11 mouse cellular contexts compared by ENCODE assay signal in the genomic region with DNA sequence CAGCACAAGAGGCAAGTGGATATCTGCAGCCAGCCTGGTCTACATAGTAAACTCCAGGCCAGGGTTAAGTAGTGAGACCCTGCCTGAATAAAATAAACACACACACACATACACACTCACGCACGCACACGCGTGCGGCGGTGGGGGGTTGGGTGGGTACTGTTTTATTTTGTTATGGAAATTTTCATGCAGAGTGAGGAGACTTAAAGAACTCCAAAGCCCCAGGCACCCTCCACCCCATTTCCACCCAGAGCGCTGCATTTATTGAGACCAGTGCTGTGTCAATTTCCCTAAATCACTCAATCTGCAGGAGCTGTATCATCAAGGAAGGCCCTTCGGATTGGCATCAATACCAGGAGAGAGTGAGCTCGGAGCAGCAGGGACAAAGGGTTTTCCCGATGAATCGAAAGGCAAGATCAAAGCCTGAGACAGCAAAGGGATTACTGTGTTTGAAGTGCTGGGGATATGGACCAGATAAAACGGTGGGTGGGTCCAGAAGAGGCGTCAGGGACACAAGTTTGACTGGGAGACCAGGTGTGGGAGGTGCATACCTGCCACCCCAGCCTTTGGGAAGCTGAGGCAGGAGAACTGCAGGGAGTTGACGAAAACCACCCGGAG. TPM values are rescaled to one million over a fixed set of nuclear protein-coding genes. Genes with fewer than 3 reads are reported as not detected.
DNase-seq lines count a peak whose midpoint lies in the region; ATAC-seq lines count a peak whose summit lies in the region.
"Had no signal": no experiment of that assay in that cellular context is flagged by ENCODE, and none has a peak within 500 bp of the region (broad histone marks: within the 10 kb centered on the region; RNA-seq: fewer than 3 reads in every experiment).

No protein-coding gene starts in this region.

- peak overlapping the region; percentile 96; the same call in 1 of the 2 replicates for H3K4me2 ChIP-seq in kidney, embryonic 16.5 days (replicated peaks; ENCODE audit: low read depth, low read length)
- peak overlapping the region; percentile 81 for H3K4me2 ChIP-seq in embryonic facial prominence, embryonic 14.5 days (ENCODE audit: low read depth, low read length)
- peak overlapping the region; percentile 76 for H3K4me2 ChIP-seq in hindbrain, embryonic 16.5 days (ENCODE audit: low read length)
- H3K4me2 ChIP-seq in neural tube, embryonic 12.5 days (replicated peaks), result peak overlapping the region; percentile 79

- 28% methylated on average over 15 of the region's 15 CpGs for WGBS in kidney, embryonic 16.5 days
- WGBS in embryonic facial prominence, embryonic 14.5 days, result 22% methylated on average over 15 of the region's 15 CpGs
- WGBS in hindbrain, embryonic 16.5 days, result 10% methylated on average over 15 of the region's 15 CpGs
- 12% methylated on average over 15 of the region's 15 CpGs for WGBS in neural tube, embryonic 12.5 days

- H3K9ac ChIP-seq in kidney, embryonic 16.5 days (replicated peaks; ENCODE audit: low read length), result peak overlapping the region; percentile 50; the same call in 1 of the 2 replicates
- H3K9ac ChIP-seq in embryonic facial prominence, embryonic 14.5 days (ENCODE audit: low read depth, low read length), result 0 out of 2 replicates have a peak overlapping the region, but pooled peaks have one; percentile 40
- H3K9ac ChIP-seq in hindbrain, embryonic 16.5 days (ENCODE audit: low read depth, low read length), result peak overlapping the region; percentile 96; the same call in 1 of the 2 replicates
- H3K9ac ChIP-seq in neural tube, embryonic 12.5 days, result peak overlapping the region; percentile 95; the same call in 1 of the 2 replicates

- no peak overlapping the region for H3K27ac ChIP-seq in kidney, embryonic 16.5 days (ENCODE audit: low read length)
- peak overlapping the region; percentile 100 for H3K27ac ChIP-seq in embryonic facial prominence, embryonic 14.5 days (replicated peaks; ENCODE audit: low read depth, low read length)
- peak overlapping the region; percentile 100 for H3K27ac ChIP-seq in hindbrain, embryonic 16.5 days (ENCODE audit: low read depth, low read length)
- no peak overlapping the region; the same call in 1 of the 2 replicates for H3K27ac ChIP-seq in neural tube, embryonic 12.5 days

- H3K9me3 ChIP-seq in kidney, embryonic 16.5 days (ENCODE audit: low read length), result 0 out of 2 replicates have a peak, but pooled peaks cover 4% of the 10 kb centered on the region
- H3K9me3 ChIP-seq in embryonic facial prominence, embryonic 14.5 days (ENCODE audit: control insufficient read depth, low read length), result no peaks in the 10 kb centered on the region
- 0 out of 2 replicates have a peak, but pooled peaks cover 4% of the 10 kb centered on the region for H3K9me3 ChIP-seq in hindbrain, embryonic 16.5 days (ENCODE audit: control insufficient read depth, low read length)
- 0 out of 2 replicates have a peak, but pooled peaks cover 3% of the 10 kb centered on the region for H3K9me3 ChIP-seq in neural tube, embryonic 12.5 days

- no peak for DNase-seq in kidney, adult 9 months
- DNase-seq in embryonic facial prominence, embryonic 14.5 days (ENCODE audit: low spot score), result no peak
- DNase-seq in yolk sac, embryonic 10.5 days (ENCODE audit: low spot score), result no peak
- DNase-seq in right cerebral cortex, postnatal 25 days, result no peak

- no peaks in the 10 kb centered on the region for H3K36me3 ChIP-seq in kidney, embryonic 16.5 days (ENCODE audit: insufficient read depth, low read length)
- peaks cover under 1% of the 10 kb centered on the region; the same call in 1 of the 2 replicates for H3K36me3 ChIP-seq in embryonic facial prominence, embryonic 14.5 days (ENCODE audit: control insufficient read depth, insufficient read depth, low read length)
- H3K36me3 ChIP-seq in hindbrain, embryonic 16.5 days (ENCODE audit: control insufficient read depth, insufficient read depth, low read length), result peaks cover 17% of the 10 kb centered on the region
- peaks cover 32% of the 10 kb centered on the region for H3K36me3 ChIP-seq in neural tube, embryonic 12.5 days

- peaks cover 28% of the 10 kb centered on the region for H3K4me1 ChIP-seq in kidney, embryonic 16.5 days (ENCODE audit: insufficient read depth, low read length)
- H3K4me1 ChIP-seq in embryonic facial prominence, embryonic 14.5 days (ENCODE audit: control insufficient read depth, insufficient read depth, low read length), result peaks cover 29% of the 10 kb centered on the region
- H3K4me1 ChIP-seq in hindbrain, embryonic 16.5 days (ENCODE audit: control insufficient read depth, insufficient read depth, low read depth, low read length), result peaks cover 28% of the 10 kb centered on the region
- H3K4me1 ChIP-seq in neural tube, embryonic 12.5 days, result peaks cover 35% of the 10 kb centered on the region

- 0 out of 2 replicates have a peak overlapping the region, but pooled peaks have one; percentile 79 for H3K4me3 ChIP-seq in kidney, embryonic 16.5 days (ENCODE audit: low read length)
- H3K4me3 ChIP-seq in embryonic facial prominence, embryonic 14.5 days (ENCODE audit: low read depth, low read length), result peak overlapping the region; percentile 78; the same call in 1 of the 2 replicates
- H3K4me3 ChIP-seq in hindbrain, embryonic 16.5 days (ENCODE audit: low read length), result peak overlapping the region; percentile 1; the same call in 1 of the 2 replicates
- 0 out of 2 replicates have a peak overlapping the region, but pooled peaks have one; percentile 7 for H3K4me3 ChIP-seq in neural tube, embryonic 12.5 days

- no peak for ATAC-seq in kidney, embryonic 16.5 days (ENCODE audit: low FRiP score, low TSS enrichment)
- ATAC-seq in embryonic facial prominence, embryonic 14.5 days (ENCODE audit: low read depth), result no peak
- ATAC-seq in hindbrain, embryonic 16.5 days, result no peak
- ATAC-seq in neural tube, embryonic 12.5 days (ENCODE audit: low FRiP score, low read depth), result no peak
- ATAC-seq in megakaryocyte-erythroid progenitor cell, adult 5-6 weeks (replicated peaks; ENCODE audit: low FRiP score, low TSS enrichment, poor library complexity, severe bottlenecking), result no peak

- H3K27me3 ChIP-seq in kidney, embryonic 16.5 days (ENCODE audit: insufficient read depth, low read length), result peaks cover 2% of the 10 kb centered on the region; the same call in 1 of the 2 replicates
- no peaks in the 10 kb centered on the region; the same call in 1 of the 2 replicates for H3K27me3 ChIP-seq in embryonic facial prominence, embryonic 14.5 days (replicated peaks; ENCODE audit: control insufficient read depth, insufficient read depth, low read length)
- H3K27me3 ChIP-seq in hindbrain, embryonic 16.5 days (replicated peaks; ENCODE audit: control insufficient read depth, insufficient read depth, low read length), result no peaks in the 10 kb centered on the region
- H3K27me3 ChIP-seq in neural tube, embryonic 12.5 days (replicated peaks), result peaks cover 1% of the 10 kb centered on the region; the same call in 1 of the 2 replicates
- H3K27me3 ChIP-seq: Patski had no signal

RNA-seq across cellular contexts. Expression of gene Zfp428, which starts 1.2 kb away (rescaled TPM):
- 60.5 and 67.6 TPM in 2 replicates for polyA plus RNA-seq in kidney, embryonic 16.5 days (2015; fragmentation: Nextera tagmentation; extraction: Ambion mirVana)
- polyA plus RNA-seq in embryonic facial prominence, embryonic 14.5 days (2014; fragmentation: Nextera tagmentation; extraction: Ambion mirVana), result 31.3 and 36.6 TPM in 2 replicates
- 272 and 277 TPM in 2 replicates for polyA plus RNA-seq in hindbrain, embryonic 16.5 days (2015; fragmentation: Nextera tagmentation; extraction: Ambion mirVana)
- 172 and 176 TPM in 2 replicates for polyA plus RNA-seq in neural tube, embryonic 12.5 days (2016; fragmentation: Nextera tagmentation; extraction: Ambion mirVana)
- 3.5 and 4.0 TPM in 2 replicates for total RNA-seq in megakaryocyte-erythroid progenitor cell, adult 5-6 weeks (2014; fragmentation: Nextera tagmentation)
- 3.1 and 9.7 TPM in 2 replicates for total RNA-seq in megakaryocyte-erythroid progenitor cell, adult 5-6 weeks (2017)

RNA-seq across cellular contexts. Expression of gene AC161166.1, which starts 6.7 kb away (rescaled TPM):
- 0.42 and 0.80 TPM in 2 replicates for polyA plus RNA-seq in kidney, embryonic 16.5 days (2015; fragmentation: Nextera tagmentation; extraction: Ambion mirVana)
- polyA plus RNA-seq in embryonic facial prominence, embryonic 14.5 days (2014; fragmentation: Nextera tagmentation; extraction: Ambion mirVana), result 0.19 and 0.22 TPM in 2 replicates
- polyA plus RNA-seq in hindbrain, embryonic 16.5 days (2015; fragmentation: Nextera tagmentation; extraction: Ambion mirVana), result 1.0 and 1.1 TPM in 2 replicates
- 1.2 and 1.5 TPM in 2 replicates for polyA plus RNA-seq in neural tube, embryonic 12.5 days (2016; fragmentation: Nextera tagmentation; extraction: Ambion mirVana)
- not detected in 2 replicates for total RNA-seq in megakaryocyte-erythroid progenitor cell, adult 5-6 weeks (2014; fragmentation: Nextera tagmentation)
- not detected in 2 replicates for total RNA-seq in megakaryocyte-erythroid progenitor cell, adult 5-6 weeks (2017)
- total RNA-seq: hematopoietic stem cell, adult 5-6 weeks; megakaryocyte progenitor cell, adult 5-6 weeks had no signal

RNA-seq across cellular contexts. Expression of gene Cadm4, which starts 23.7 kb away (rescaled TPM):
- 4.3 and 6.6 TPM in 2 replicates for polyA plus RNA-seq in kidney, embryonic 16.5 days (2015; fragmentation: Nextera tagmentation; extraction: Ambion mirVana)
- 2.6 and 2.8 TPM in 2 replicates for polyA plus RNA-seq in embryonic facial prominence, embryonic 14.5 days (2014; fragmentation: Nextera tagmentation; extraction: Ambion mirVana)
- polyA plus RNA-seq in hindbrain, embryonic 16.5 days (2015; fragmentation: Nextera tagmentation; extraction: Ambion mirVana), result 47.0 and 68.0 TPM in 2 replicates
- 42.8 and 60.0 TPM in 2 replicates for polyA plus RNA-seq in neural tube, embryonic 12.5 days (2016; fragmentation: Nextera tagmentation; extraction: Ambion mirVana)
- total RNA-seq in megakaryocyte-erythroid progenitor cell, adult 5-6 weeks (2014; fragmentation: Nextera tagmentation), result 0.27 TPM in 1 of 2 replicates, not detected in the other
- total RNA-seq in megakaryocyte-erythroid progenitor cell, adult 5-6 weeks (2017), result not detected in 2 replicates
- total RNA-seq: megakaryocyte progenitor cell, adult 5-6 weeks had no signal

RNA-seq across cellular contexts. Expression of gene Irgq, which starts 24.9 kb away (rescaled TPM):
- 7.2 and 7.8 TPM in 2 replicates for polyA plus RNA-seq in kidney, embryonic 16.5 days (2015; fragmentation: Nextera tagmentation; extraction: Ambion mirVana)
- polyA plus RNA-seq in embryonic facial prominence, embryonic 14.5 days (2014; fragmentation: Nextera tagmentation; extraction: Ambion mirVana), result 11.4 and 12.0 TPM in 2 replicates
- polyA plus RNA-seq in hindbrain, embryonic 16.5 days (2015; fragmentation: Nextera tagmentation; extraction: Ambion mirVana), result 19.2 and 24.7 TPM in 2 replicates
- polyA plus RNA-seq in neural tube, embryonic 12.5 days (2016; fragmentation: Nextera tagmentation; extraction: Ambion mirVana), result 27.5 and 30.7 TPM in 2 replicates
- 4.7 and 6.3 TPM in 2 replicates for total RNA-seq in megakaryocyte-erythroid progenitor cell, adult 5-6 weeks (2014; fragmentation: Nextera tagmentation)
- total RNA-seq in megakaryocyte-erythroid progenitor cell, adult 5-6 weeks (2017), result 3.0 and 5.2 TPM in 2 replicates

RNA-seq across cellular contexts. Expression of gene Pinlyp, which starts 40.4 kb away (rescaled TPM):
- 0.64 and 1.0 TPM in 2 replicates for polyA plus RNA-seq in kidney, embryonic 16.5 days (2015; fragmentation: Nextera tagmentation; extraction: Ambion mirVana)
- polyA plus RNA-seq in embryonic facial prominence, embryonic 14.5 days (2014; fragmentation: Nextera tagmentation; extraction: Ambion mirVana), result 0.34 and 1.5 TPM in 2 replicates
- polyA plus RNA-seq in hindbrain, embryonic 16.5 days (2015; fragmentation: Nextera tagmentation; extraction: Ambion mirVana), result not detected in 2 replicates
- not detected in 2 replicates for polyA plus RNA-seq in neural tube, embryonic 12.5 days (2016; fragmentation: Nextera tagmentation; extraction: Ambion mirVana)
- total RNA-seq in megakaryocyte-erythroid progenitor cell, adult 5-6 weeks (2014; fragmentation: Nextera tagmentation), result not detected in 2 replicates
- not detected in 2 replicates for total RNA-seq in megakaryocyte-erythroid progenitor cell, adult 5-6 weeks (2017)
- total RNA-seq: hematopoietic stem cell, adult 5-6 weeks; megakaryocyte progenitor cell, adult 5-6 weeks had no signal

Comparison
In these comparisons a context has a peak if more than half of its experiments do, and no peak if none do; other contexts are left out.
1. H3K27ac ChIP-seq: peak in embryonic facial prominence, embryonic 14.5 days (single experiment) and hindbrain, embryonic 16.5 days (single experiment); none in kidney, embryonic 16.5 days (single experiment) and neural tube, embryonic 12.5 days (single experiment).
2. H3K4me3 ChIP-seq: peak in every context shown above with its lines; median percentile 79 in kidney, embryonic 16.5 days; 78 in embryonic facial prominence, embryonic 14.5 days; 7 in neural tube, embryonic 12.5 days; 1 in hindbrain, embryonic 16.5 days.
3. H3K9ac ChIP-seq: peak in every context shown above with its lines; median percentile 96 in hindbrain, embryonic 16.5 days; 95 in neural tube, embryonic 12.5 days; 50 in kidney, embryonic 16.5 days; 40 in embryonic facial prominence, embryonic 14.5 days.
4. Peak in every context shown above with its lines, with median percentiles within 50 percentile points of each other: H3K4me2 ChIP-seq.